Mouse (Mus musculus) lung, adult 2 months (tissue): ENCODE data around the gene Zfp638.
"Not testable (repeated sequence)": the region's sequence is repeated elsewhere in the genome, so short reads cannot be mapped to it uniquely, and the experiment has no call there.

Source experiments
- CTCF ChIP-seq: fragments of 200-500 bp; IDR thresholded peaks from 2 replicates; pipeline ENCODE4 v1.5.1; 2011; ENCODE audit warnings: mild to moderate bottlenecking, low read length, control low read depth; ENCODE audit not compliant: insufficient read depth
- POLR2A ChIP-seq: fragments of 200-500 bp; IDR thresholded peaks from 2 replicates; pipeline ENCODE4 v1.6.1; 2011; ENCODE audit warnings: low read depth, mild to moderate bottlenecking, control low read depth, low read length, borderline replicate concordance; ENCODE audit errors: extremely low read depth

DNA sequence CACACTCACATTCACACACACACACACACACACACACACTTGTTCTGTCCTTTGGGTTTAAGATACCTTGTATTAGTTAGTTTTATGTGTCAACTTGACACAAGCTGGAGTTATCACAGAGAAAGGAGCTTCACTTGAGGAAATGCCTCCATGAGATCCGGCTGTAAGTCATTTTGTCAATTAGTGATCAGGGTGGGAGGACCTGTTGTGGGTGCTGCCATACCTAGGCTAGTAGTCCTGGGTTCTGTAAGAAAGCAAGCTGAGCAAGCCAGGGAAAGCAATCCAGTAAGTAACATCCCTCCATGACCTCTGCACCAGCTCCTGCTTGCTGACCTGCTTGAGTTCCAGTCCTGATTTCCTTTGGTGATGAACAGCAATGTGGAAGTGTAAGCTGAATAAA, 34.5 kb upstream of the Zfp638 start:
- not testable (repeated sequence) for TF ChIP-seq POLR2A, CTCF
